Mouse (Mus musculus) liver, adult 2 months (tissue): ENCODE measurements at regions not wholly inside any gene's neighbourhood (a gene's known extent, or its start where the extent isn't known, plus 50 kb on each side); places are given as distances from the start of the nearest gene placed in this dataset.

ENCODE experiments used
- DNase-seq: peaks from one replicate; pipeline ENCODE4 v3.0.0-alpha.2; 2011; ENCODE audit warnings: low read depth, low spot score; ENCODE audit errors: extremely low read depth
- H3K27ac ChIP-seq: fragments of 200-500 bp; replicated peaks from 2 replicates; pipeline ENCODE4 v1.5.1; 2012; ENCODE audit warnings: low read depth, mild to moderate bottlenecking, control low read depth, inconsistent platforms, low read length; ENCODE audit not compliant: insufficient read depth
- H3K27me3 ChIP-seq: fragments of 200-500 bp; 2 replicates; pipeline ENCODE4 v1.6.1; 2012; ENCODE audit warnings: mild to moderate bottlenecking, moderate library complexity, low read length, inconsistent platforms; ENCODE audit not compliant: control insufficient read depth, insufficient read depth
- H3K36me3 ChIP-seq: fragments of 200-500 bp; 2 replicates; pipeline ENCODE4 v1.6.1; 2012; ENCODE audit warnings: low read length, inconsistent platforms; ENCODE audit not compliant: control insufficient read depth, insufficient read depth
- H3K4me1 ChIP-seq: fragments of 200-500 bp; 2 replicates; pipeline ENCODE4 v1.6.1; 2011; ENCODE audit warnings: low read length; ENCODE audit not compliant: control insufficient read depth, insufficient read depth
- H3K4me3 ChIP-seq: fragments of 200-500 bp; 2 replicates; pipeline ENCODE4 v1.5.1; 2011; ENCODE audit warnings: low read depth, mild to moderate bottlenecking, control low read depth, low read length, moderate library complexity; ENCODE audit not compliant: insufficient read depth
- H3K79me2 ChIP-seq: fragments of 200-500 bp; 2 replicates; pipeline ENCODE4 v1.6.1; 2012; ENCODE audit warnings: inconsistent platforms, mild to moderate bottlenecking, low read length, moderate library complexity; ENCODE audit not compliant: control insufficient read depth, insufficient read depth
- H3K9ac ChIP-seq: fragments of 200-500 bp; 2 replicates; pipeline ENCODE4 v1.6.1; 2012; ENCODE audit warnings: low read depth, mild to moderate bottlenecking, control low read depth, inconsistent platforms, low read length
- CTCF ChIP-seq: fragments of 200-500 bp; IDR thresholded peaks from 2 replicates; pipeline ENCODE4 v1.5.1; 2011; ENCODE audit warnings: low read depth, low read length, control low read depth
- POLR2A ChIP-seq: fragments of 200-500 bp; IDR thresholded peaks from 2 replicates; pipeline ENCODE4 v1.6.1; 2011; ENCODE audit warnings: low read length, control low read depth; ENCODE audit not compliant: insufficient read depth; ENCODE audit errors: extremely low read depth
- WGBS: fragments of 180-500 bp; shearing (Covaris S2); methylation state at CpG from one replicate; pipeline ENCODE4 v1.1.7; 2018; 5-methylcytosine and 5-hydroxymethylcytosine counted together

DNA sequence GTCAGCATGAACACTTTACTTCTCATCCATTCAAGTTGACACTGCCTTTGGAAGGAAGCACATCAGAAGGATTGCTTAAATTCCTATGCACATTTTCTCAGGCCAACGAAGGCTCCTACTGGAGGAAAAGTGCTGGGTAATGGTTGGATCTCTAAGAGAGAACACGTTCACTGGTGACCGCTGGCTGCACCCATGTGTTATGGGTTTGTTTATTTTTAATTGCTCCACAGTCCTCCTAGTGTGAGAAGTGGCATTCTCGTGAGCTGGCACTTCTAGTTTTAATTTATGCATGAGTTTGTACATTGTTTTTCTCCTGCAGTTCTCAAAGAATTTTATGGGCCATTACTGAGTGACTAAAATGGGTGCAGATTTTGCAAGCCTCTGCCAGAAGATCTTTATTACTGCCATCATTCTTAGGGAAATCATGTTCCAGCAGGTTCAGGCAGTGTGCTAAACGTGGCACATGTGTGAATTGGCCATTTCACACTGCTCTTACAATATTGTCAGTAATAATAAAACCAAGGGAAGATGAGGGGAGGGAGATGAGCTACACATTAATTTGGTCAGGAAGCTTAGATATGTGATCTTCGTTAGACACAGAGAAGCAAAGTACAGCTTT, 731.6 kb downstream of the Ttll7 start:
- H3K36me3 ChIP-seq, result no peaks in the 10 kb centered on the region
- no peaks in the 10 kb centered on the region for H3K79me2 ChIP-seq
- H3K27me3 ChIP-seq, result no peaks in the 10 kb centered on the region
- no peak for TF ChIP-seq CTCF
- no peak for TF ChIP-seq POLR2A
- DNase-seq, result no peak
- no peaks in the 10 kb centered on the region for H3K4me1 ChIP-seq
- H3K9ac ChIP-seq, result no peak overlapping the region
- 63% methylated on average over 6 of the region's 6 CpGs for WGBS
- H3K27ac ChIP-seq, result no peak overlapping the region
- no peak overlapping the region for H3K4me3 ChIP-seq

DNA sequence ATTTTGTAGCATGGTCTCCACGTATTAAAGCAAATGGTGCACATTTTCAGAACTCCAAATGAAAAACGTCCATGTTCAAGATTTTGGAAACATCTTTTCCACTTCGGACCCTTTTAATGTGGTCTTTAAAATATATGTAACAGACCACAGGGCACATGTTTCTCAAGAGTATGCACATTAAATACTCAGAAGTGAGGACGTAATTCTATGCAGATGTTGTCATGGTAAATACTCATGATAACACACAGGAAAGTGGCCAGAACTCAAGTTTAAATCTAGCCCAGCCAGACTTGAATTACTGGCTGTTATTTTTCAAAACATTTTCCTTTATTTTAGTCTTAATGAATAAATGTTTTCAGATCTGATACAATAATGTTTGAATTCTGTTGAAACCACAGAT, 719.7 kb downstream of the Ttll7 start:
- no peak overlapping the region for H3K4me3 ChIP-seq
- WGBS, result 80% methylated on average over 4 of the region's 4 CpGs

DNA sequence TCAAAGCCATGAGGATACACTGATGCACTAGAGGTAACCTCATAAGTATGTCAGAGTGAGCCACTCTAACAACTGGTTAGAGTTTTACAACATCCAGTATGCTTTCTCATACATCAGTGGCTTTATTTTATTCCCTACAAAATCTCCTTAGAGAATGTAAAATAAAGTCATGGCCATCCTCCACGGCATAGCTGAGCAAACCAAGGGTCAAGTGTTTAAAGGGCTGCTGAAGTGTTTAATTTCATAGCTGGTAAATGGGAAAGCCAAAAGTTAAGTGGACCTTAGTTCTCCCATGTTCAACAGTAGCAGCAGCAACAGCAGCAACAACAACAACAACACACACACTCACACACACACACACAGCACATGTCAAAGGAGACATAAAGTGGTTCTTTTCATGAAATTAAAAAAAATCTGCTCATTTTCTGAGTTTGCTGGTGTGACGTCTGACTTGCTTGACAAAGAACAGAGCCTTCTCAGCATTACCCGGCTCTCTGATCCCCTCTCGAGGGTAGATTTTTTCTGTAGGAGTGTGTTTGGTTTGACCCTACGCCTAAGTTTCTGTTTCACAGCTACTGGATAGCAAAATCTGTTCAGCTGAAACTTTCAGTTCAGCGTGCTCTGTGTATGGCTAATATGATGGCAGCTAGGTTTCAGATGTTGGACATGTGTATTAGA, 693.3 kb downstream of the Ttll7 start:
- 78% methylated on average over 6 of the region's 6 CpGs for WGBS
- no peak for DNase-seq
- no peaks in the 10 kb centered on the region for H3K79me2 ChIP-seq

More for the DNA sequence above, 719.7 kb downstream of the Ttll7 start:
- DNase-seq, result no peak
- H3K27me3 ChIP-seq, result no peaks in the 10 kb centered on the region
- no peak overlapping the region for H3K9ac ChIP-seq
- H3K27ac ChIP-seq, result no peak overlapping the region
- H3K79me2 ChIP-seq, result no peaks in the 10 kb centered on the region
- no peaks in the 10 kb centered on the region for H3K36me3 ChIP-seq
- no peak for TF ChIP-seq POLR2A
- TF ChIP-seq CTCF, result no peak
- no peaks in the 10 kb centered on the region for H3K4me1 ChIP-seq

DNA sequence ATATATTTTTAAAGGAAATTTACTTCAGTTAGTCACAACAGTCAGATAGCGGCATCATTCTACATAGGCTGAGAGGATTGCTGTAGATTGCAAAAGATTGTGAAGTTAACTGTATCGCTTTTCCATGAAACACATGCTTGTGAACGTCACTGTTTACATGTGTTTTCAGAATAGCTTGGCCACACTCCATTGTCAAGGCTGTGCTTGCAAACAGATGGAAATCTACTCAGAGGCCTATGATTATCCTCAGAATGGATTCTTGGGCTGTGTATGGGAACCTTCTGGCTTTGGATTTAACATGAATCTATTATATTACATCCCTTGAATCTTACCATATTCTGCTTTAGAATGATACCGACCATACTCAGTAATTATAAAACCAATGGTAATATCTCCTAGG, 690.1 kb downstream of the Ttll7 start:
- DNase-seq, result no peak
- Histone ChIP-seq H3K4me3 (no peak overlapping the region), H3K27ac (no peak overlapping the region), H3K27me3 (no peaks in the 10 kb centered on the region), H3K36me3 (no peaks in the 10 kb centered on the region), H3K4me1 (no peaks in the 10 kb centered on the region), H3K79me2 (no peaks in the 10 kb centered on the region), H3K9ac (no peak overlapping the region)
- 88% methylated on average over 4 of the region's 4 CpGs for WGBS
- TF ChIP-seq CTCF (no peak), POLR2A (no peak)

More for the DNA sequence above, 693.3 kb downstream of the Ttll7 start:
- no peak for TF ChIP-seq POLR2A
- TF ChIP-seq CTCF, result no peak
- Histone ChIP-seq H3K27me3 (no peaks in the 10 kb centered on the region), H3K4me1 (no peaks in the 10 kb centered on the region), H3K4me3 (no peak overlapping the region), H3K9ac (no peak overlapping the region), H3K27ac (no peak overlapping the region), H3K36me3 (no peaks in the 10 kb centered on the region)

DNA sequence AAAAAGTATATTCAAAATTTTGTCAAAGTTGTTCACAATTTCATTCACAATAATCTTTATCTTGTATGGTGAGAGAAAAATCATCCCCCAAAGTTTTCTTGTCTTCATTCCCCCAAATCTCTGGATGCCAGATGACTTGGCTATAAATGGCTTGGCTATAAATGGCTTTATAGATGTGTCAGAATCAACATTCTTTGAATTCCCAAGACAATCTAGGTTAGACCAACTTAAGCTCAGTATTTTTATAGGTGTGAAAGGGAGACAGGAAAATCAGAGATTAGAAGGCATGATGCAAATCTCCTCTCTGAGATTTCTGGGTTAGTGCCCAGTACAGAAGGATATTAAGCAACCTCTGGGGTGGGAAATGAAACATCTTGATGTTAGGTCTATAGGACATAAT, 685.4 kb downstream of the Ttll7 start:
- Histone ChIP-seq H3K9ac (no peak overlapping the region), H3K4me3 (no peak overlapping the region), H3K36me3 (no peaks in the 10 kb centered on the region), H3K79me2 (no peaks in the 10 kb centered on the region), H3K4me1 (no peaks in the 10 kb centered on the region), H3K27me3 (no peaks in the 10 kb centered on the region), H3K27ac (no peak overlapping the region)
- no peak for DNase-seq
- TF ChIP-seq CTCF, result no peak
- TF ChIP-seq POLR2A, result no peak

DNA sequence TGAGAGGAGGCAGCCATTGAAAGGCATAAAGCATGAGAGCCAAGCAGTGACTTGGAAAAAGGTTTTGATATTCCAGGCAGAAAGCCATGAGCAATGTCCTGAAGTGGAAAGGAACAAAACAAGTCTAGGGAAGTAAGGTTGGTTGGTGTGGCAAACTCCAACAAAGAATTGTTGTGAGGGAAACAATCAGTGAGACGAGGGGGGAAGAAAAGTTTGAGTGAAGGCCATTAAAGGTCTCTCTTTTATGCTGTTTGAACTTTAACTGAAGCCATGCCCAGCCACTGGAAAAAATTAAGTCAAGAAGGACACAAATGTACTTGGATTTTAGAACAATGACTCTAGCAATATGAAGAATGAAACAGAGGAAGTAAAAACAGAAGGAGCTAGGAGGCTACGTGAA, 680.0 kb downstream of the Ttll7 start:
- TF ChIP-seq POLR2A (no peak), CTCF (no peak)
- H3K27ac ChIP-seq, result no peak overlapping the region
- no peaks in the 10 kb centered on the region for H3K79me2 ChIP-seq
- H3K27me3 ChIP-seq, result no peaks in the 10 kb centered on the region
- H3K4me3 ChIP-seq, result no peak overlapping the region
- H3K36me3 ChIP-seq, result no peaks in the 10 kb centered on the region
- no peak overlapping the region for H3K9ac ChIP-seq
- DNase-seq, result no peak
- 71% methylated on average over 2 of the region's 2 CpGs for WGBS
- no peaks in the 10 kb centered on the region for H3K4me1 ChIP-seq
